Mouse (Mus musculus): ENCODE data around the gene Ttc25. TPM values are rescaled to one million over a fixed set of nuclear protein-coding genes. Genes with fewer than 3 reads are reported as not detected.
"Not testable (repeated sequence)": the region's sequence is repeated elsewhere in the genome, so short reads cannot be mapped to it uniquely, and the experiment has no call there.

Ttc25 gene
- total RNA-seq, 2 experiments from 2014 or later = 0.33 to 0.48 TPM

- DNase-seq (ENCODE audit: low spot score) = peak; percentile 87
Observed at GRCm38 (mm10) chr11:100570430-100571201, 25.2 kb downstream of the Ttc25 start.

- peak; percentile 27 for DNase-seq (ENCODE audit: low spot score)
Observed at GRCm38 (mm10) chr11:100571202-100571567, 25.8 kb downstream of the Ttc25 start.

GRCm38 (mm10) chr11:100574188-100574587, 28.8 kb downstream of the Ttc25 start:
- no peak for DNase-seq (ENCODE audit: low spot score)

GRCm38 (mm10) chr11:100574708-100575483, 29.5 kb downstream of the Ttc25 start, which contains the start of gene Cnp:
Gene Cnp, plus strand, starts transcription at chr11:100574904.
- DNase-seq (ENCODE audit: low spot score) = peak; percentile 66

- no peak for DNase-seq (ENCODE audit: low spot score)
Observed at GRCm38 (mm10) chr11:100575484-100575855, 30.1 kb downstream of the Ttc25 start.

- no peak for DNase-seq (ENCODE audit: low spot score)
Observed at GRCm38 (mm10) chr11:100576256-100576655, 30.8 kb downstream of the Ttc25 start.

GRCm38 (mm10) chr11:100577852-100578599, 32.6 kb downstream of the Ttc25 start:
- no peak for DNase-seq (ENCODE audit: low spot score)

GRCm38 (mm10) chr11:100579116-100579799, 33.9 kb downstream of the Ttc25 start:
- DNase-seq (ENCODE audit: low spot score) = no peak

- no peak for DNase-seq (ENCODE audit: low spot score)
Observed at GRCm38 (mm10) chr11:100580275-100580674, 34.9 kb downstream of the Ttc25 start.

GRCm38 (mm10) chr11:100581756-100582155, 36.3 kb downstream of the Ttc25 start:
- DNase-seq (ENCODE audit: low spot score) = no peak

- not testable (repeated sequence) for DNase-seq (ENCODE audit: low spot score)
Observed at GRCm38 (mm10) chr11:100582413-100582812, 37.0 kb downstream of the Ttc25 start.

GRCm38 (mm10) chr11:100582836-100583235, 37.4 kb downstream of the Ttc25 start:
- no peak for DNase-seq (ENCODE audit: low spot score)

GRCm38 (mm10) chr11:100584561-100584961, 39.2 kb downstream of the Ttc25 start:
- no peak for DNase-seq (ENCODE audit: low spot score)

- DNase-seq (ENCODE audit: low spot score) = no peak
Observed at GRCm38 (mm10) chr11:100585148-100585547, 39.7 kb downstream of the Ttc25 start.

- DNase-seq (ENCODE audit: low spot score) = no peak
Observed at GRCm38 (mm10) chr11:100588462-100588861, 43.1 kb downstream of the Ttc25 start.

- no peak for DNase-seq (ENCODE audit: low spot score)
Observed at GRCm38 (mm10) chr11:100592346-100593046, 47.1 kb downstream of the Ttc25 start.

GRCm38 (mm10) chr11:100594608-100595007, 49.2 kb downstream of the Ttc25 start:
- DNase-seq (ENCODE audit: low spot score) = no peak

- DNase-seq (ENCODE audit: low spot score) = peak; percentile 60
Observed at GRCm38 (mm10) chr11:100595533-100595932, 50.1 kb downstream of the Ttc25 start.

GRCm38 (mm10) chr11:100598074-100598473, 52.7 kb downstream of the Ttc25 start:
- no peak for DNase-seq (ENCODE audit: low spot score)

- no peak for DNase-seq (ENCODE audit: low spot score)
Observed at GRCm38 (mm10) chr11:100601372-100601771, 56.0 kb downstream of the Ttc25 start.

- no peak for DNase-seq (ENCODE audit: low spot score)
Observed at GRCm38 (mm10) chr11:100603155-100603554, 57.7 kb downstream of the Ttc25 start.
